Mouse (Mus musculus) kidney, adult 2 months (tissue): ENCODE data around the gene Apom.

Experiments used
- CTCF ChIP-seq: fragments of 200-500 bp; conservative IDR thresholded peaks from 2 replicates; pipeline ENCODE4 v1.5.1; 2011; ENCODE audit warnings: low read depth, mild to moderate bottlenecking, control low read depth, low read length, moderate library complexity, mixed read lengths; ENCODE audit not compliant: insufficient read depth, insufficient read length
- POLR2A ChIP-seq: fragments of 200-500 bp; IDR thresholded peaks from one replicate; pipeline ENCODE4 v1.6.1; 2011; ENCODE audit warnings: low read depth, low read length, control low read depth

DNA sequence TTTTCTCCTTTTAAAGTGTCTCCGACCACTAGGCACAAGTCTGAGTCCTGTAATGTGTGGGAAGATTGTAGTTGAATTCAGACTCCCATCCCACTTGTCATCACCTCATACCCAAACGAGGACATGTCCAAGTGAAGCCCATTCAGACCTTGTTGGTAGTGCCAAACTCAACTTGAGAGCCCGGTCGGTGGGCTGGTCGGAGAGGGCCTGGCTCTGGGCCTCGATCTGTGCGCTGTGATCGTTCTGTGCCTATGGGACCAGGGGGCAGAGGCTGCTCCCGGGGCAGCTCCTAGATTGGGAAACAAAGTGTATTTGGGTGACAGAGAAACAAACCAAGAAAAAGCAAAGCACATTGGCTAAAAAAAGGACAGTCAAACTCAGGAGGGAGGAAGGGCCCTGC lies 21.2 kb upstream of the Apom start:
- TF ChIP-seq CTCF (no peak), POLR2A (no peak)
